Mouse (Mus musculus): ENCODE measurements at regions not wholly inside any gene's neighbourhood (a gene's known extent, or its start where the extent isn't known, plus 50 kb on each side); places are given as distances from the start of the nearest gene placed in this dataset.
A peak's percentile ranks its signal among the peaks of the same experiment; 100 is the strongest.
"Not testable (repeated sequence)": the region's sequence is repeated elsewhere in the genome, so short reads cannot be mapped to it uniquely, and the experiment has no call there.

GRCm38 (mm10) chr9:51660908-51661874 is 103.9 kb upstream of the Arhgap20 start:
- peak; percentile 70 for DNase-seq (ENCODE audit: low read depth, low spot score)

DNA sequence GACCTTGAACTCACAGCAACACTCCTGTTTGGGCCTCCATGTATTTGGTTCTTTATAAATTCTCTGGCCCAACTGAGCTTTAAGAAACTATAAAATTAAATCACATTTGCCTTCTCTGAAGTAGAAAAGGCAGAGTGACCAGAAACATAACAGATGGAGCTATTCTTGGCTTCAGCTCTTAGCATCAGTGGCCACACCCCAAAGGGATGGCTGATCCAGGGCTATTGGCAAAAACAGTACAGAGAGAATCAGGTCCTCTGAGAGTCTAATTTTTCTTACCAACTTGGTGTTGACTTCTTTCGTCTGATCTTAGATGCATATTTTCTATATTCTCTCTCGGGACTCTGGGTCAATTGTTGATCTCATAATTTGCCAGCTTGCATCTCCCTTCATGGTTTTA is 103.2 kb upstream of the Arhgap20 start:
- DNase-seq (ENCODE audit: low read depth, low spot score) = peak; percentile 13

- no peak for DNase-seq (ENCODE audit: low read depth, low spot score)
These were observed 100.8 kb upstream of the Arhgap20 start for GRCm38 (mm10) chr9:51664353-51664752.

GRCm38 (mm10) chr9:51664876-51665275 is 100.3 kb upstream of the Arhgap20 start:
- DNase-seq (ENCODE audit: low read depth, low spot score) = no peak

DNA sequence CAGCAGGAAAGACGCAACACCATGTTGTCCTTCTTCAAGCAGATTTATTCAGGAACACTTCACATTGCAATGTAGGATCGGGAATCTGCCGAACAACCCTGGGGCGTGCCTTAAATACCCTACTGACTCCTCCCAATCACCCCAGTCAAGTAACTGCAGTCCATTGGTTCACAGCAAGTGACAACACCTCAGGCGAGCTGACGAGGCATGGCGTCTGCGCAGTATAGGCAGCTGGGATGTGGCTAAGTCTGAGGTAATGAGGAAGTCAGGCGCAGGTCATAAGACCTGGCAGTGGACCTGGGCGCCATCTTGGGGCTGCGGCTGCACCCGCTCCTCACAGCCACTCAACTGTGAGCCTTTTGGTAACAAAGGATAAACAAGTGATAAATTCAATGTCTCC is 96.2 kb upstream of the Arhgap20 start:
- not testable (repeated sequence) for DNase-seq (ENCODE audit: low read depth, low spot score)

DNA sequence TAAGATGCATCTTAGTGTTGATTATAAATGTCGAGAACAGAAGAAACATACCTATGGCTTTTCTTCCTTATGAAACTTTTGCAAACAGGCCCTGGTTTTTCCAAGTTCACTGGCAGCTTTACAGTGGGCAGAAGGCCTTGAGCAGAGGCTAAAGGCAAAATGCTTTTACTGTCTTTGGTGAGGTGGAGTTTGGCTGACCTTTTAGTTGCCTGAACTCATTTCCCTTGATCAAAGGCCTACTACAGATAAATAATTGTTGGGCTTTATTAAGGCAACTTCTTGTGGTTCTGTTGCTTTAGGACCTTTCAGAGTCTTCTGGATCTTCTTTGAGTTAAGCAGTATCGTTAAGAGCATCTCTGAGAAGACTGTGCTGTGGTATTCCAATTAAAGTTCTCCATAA is 94.6 kb upstream of the Arhgap20 start:
- no peak for DNase-seq (ENCODE audit: low read depth, low spot score)

DNA sequence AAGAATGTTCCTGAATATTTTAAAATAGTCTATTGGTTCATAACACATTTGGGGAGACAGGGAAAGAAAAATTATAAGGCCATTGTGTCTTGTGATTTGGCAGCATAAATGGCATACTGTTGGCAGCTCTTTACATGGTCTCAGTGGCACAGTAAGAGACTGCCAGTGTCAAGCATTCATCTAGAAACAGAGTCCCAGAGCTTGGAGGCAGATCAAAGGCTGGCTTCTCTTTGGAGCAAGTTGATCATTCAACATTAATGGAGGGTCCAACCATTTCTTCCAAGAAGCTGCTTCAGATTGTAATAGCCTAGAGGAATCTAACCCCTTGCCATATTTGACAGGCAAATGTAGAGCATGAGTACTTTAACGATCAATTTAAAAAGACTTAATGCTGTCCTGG is 78.6 kb upstream of the Arhgap20 start:
- peak; percentile 5 for DNase-seq (ENCODE audit: low read depth, low spot score)

DNA sequence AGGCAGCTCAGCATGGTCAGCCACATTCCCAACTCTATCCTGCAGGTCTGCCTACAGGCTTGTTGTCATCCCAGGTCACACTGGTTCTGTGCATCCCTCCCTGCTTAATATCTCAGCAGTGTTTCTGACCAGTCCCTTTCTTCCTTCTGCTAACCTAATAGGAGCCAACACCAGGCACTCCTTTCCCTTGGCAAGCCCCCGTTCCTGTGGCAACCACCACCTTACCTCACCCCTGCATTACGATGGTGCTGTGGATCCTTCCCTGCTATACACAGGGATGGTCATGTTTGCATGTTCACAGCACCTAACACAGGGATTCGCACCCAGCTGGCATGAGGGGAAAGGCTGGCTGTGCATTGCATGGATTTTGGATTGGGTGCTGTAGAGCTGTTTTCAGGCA is 50.8 kb upstream of the Arhgap20 start:
- no peak for DNase-seq (ENCODE audit: low read depth, low spot score)

Measured in brain, adult 2 months (tissue).